Mouse (Mus musculus) heart, embryonic 10.5 days (tissue): ENCODE measurements around the gene Gatad2a. TPM values are rescaled to one million over a fixed set of nuclear protein-coding genes. Genes with fewer than 3 reads are reported as not detected.

Source experiments
- DNase-seq: peaks from one replicate; pipeline ENCODE4 v3.0.0-alpha.2; 2017; ENCODE audit warnings: low spot score
- H3K27ac ChIP-seq: fragments of 300-500 bp; sonication (generic); 2 replicates; pipeline ENCODE4 v1.5.1; 2016; ENCODE audit warnings: mild to moderate bottlenecking
- H3K27me3 ChIP-seq: fragments of 300-500 bp; sonication (generic); 2 replicates; pipeline ENCODE4 v1.6.1; 2016; ENCODE audit warnings: mild to moderate bottlenecking; ENCODE audit not compliant: poor library complexity, insufficient read depth, severe bottlenecking
- H3K36me3 ChIP-seq: fragments of 300-500 bp; sonication (generic); 2 replicates; pipeline ENCODE4 v1.6.1; 2016; ENCODE audit warnings: mild to moderate bottlenecking, moderate library complexity
- H3K4me1 ChIP-seq: fragments of 300-500 bp; sonication (generic); 2 replicates; pipeline ENCODE4 v1.6.1; 2016; ENCODE audit warnings: mild to moderate bottlenecking
- H3K4me3 ChIP-seq: fragments of 300-500 bp; sonication (generic); 2 replicates; pipeline ENCODE4 v1.5.1; 2016; ENCODE audit warnings: mild to moderate bottlenecking, moderate library complexity
- H3K9me3 ChIP-seq: fragments of 300-500 bp; sonication (generic); 2 replicates; pipeline ENCODE4 v1.6.1; 2016; ENCODE audit warnings: mild to moderate bottlenecking, moderate library complexity
- WGBS: fragments of 180-500 bp; shearing (Covaris S2); methylation state at CpG from one replicate; pipeline ENCODE4 v1.1.7; 2016; 5-methylcytosine and 5-hydroxymethylcytosine counted together
- polyA plus RNA-seq: library from polyadenylated mRNA; unstranded; fragments of >200 nt; fragmentation: Nextera tagmentation; extraction: Ambion mirVana; gene quantifications from 2 replicates; pipeline ENCODE4 v1.2.1, GENCODE M21; 2016

Gene Gatad2a
- polyA plus RNA-seq, 1 experiment from 2014 or later: 47.5 TPM

DNA sequence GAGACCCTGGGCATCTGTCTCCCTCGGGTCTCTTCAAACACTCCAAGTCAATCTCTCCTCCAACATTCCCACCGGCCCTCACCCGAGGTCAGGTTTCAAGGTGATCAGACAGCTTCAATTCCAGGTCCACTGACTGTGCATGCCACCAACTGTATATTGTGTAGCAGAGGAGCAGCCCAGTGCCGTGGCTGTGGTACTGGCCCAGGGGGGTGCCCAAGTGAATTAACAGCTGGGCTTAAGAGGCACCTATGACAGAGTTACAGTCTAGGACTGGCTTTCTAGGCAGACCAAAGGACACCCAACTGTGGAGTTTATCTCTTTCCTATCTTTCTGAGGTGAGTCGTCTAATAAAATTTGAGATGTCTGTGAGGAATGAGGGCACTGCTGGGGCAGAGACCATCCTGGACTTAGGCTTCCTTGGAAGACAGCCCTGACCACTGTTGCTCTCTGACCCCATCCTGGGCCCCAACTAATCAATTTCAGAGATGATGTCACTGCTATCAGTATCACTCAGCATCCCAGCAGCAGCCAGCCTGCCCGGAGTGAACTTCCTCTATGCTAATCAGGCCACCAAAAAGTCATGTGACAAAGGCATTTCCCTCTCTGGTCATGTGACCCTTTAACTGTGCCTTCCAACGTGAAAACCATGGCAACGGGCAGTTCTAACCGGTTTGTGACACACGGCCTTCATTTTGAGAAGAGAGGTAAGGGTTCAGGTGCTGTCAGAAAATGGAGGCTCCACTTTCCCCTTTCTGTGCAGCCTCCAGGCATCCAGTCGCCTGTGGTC is 76.1 kb downstream of the Gatad2a start:
- H3K27ac ChIP-seq: peak overlapping the region; percentile 74
- no peak overlapping the region for H3K4me3 ChIP-seq
- no peaks in the 10 kb centered on the region for H3K27me3 ChIP-seq
- H3K9me3 ChIP-seq: no peaks in the 10 kb centered on the region
- 42% methylated on average over 11 of the region's 11 CpGs for WGBS
- H3K36me3 ChIP-seq: peaks cover 38% of the 10 kb centered on the region
- H3K4me1 ChIP-seq: peaks cover 75% of the 10 kb centered on the region
- peak; percentile 88 for DNase-seq

DNA sequence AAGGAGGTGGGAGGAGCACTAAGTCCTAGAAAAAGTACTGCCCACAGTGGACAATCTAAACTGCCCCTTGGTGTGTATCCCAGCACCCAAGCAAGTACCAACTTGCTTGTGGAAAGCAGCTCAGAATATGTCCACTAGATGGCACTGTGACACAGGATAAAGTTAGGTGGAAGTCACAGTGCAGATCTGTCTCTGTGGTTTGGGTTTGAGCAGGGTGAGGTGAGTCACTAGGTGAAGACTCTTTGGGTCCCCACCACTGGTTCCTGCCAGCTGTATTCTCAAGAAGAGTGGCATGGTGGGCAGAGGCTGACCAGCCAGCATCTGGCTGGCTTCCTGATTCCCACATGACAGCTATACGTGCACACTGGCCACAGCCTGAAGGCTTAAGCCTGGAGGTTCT is 77.2 kb downstream of the Gatad2a start:
- Histone ChIP-seq H3K9me3 (no peaks in the 10 kb centered on the region), H3K27me3 (no peaks in the 10 kb centered on the region), H3K4me3 (no peak overlapping the region), H3K27ac (0 out of 2 replicates have a peak overlapping the region, but pooled peaks have one; percentile 29), H3K4me1 (peaks cover 83% of the 10 kb centered on the region), H3K36me3 (peaks cover 48% of the 10 kb centered on the region)
- peak; percentile 92 for DNase-seq
- WGBS: 58% methylated on average over 1 of the region's 1 CpGs

DNA sequence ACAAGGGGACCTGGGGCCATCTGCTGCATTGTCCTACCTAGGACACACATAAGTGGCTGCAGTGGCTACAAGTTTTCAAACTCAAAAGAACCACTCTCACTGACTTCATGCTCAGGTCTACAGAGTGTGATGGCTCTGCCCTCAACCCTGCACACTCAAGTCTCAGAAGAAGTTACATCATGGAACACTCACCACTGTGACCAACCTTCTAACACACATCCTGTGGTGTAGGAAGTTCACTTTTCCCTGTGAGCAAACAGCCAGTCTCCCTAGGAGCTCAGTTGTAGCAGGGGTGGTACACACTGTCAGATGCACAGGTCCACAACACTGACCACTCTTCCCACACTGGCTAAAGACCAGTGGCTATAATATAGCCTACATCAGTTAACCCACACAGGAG is 77.7 kb downstream of the Gatad2a start:
- H3K27me3 ChIP-seq: no peaks in the 10 kb centered on the region

DNA sequence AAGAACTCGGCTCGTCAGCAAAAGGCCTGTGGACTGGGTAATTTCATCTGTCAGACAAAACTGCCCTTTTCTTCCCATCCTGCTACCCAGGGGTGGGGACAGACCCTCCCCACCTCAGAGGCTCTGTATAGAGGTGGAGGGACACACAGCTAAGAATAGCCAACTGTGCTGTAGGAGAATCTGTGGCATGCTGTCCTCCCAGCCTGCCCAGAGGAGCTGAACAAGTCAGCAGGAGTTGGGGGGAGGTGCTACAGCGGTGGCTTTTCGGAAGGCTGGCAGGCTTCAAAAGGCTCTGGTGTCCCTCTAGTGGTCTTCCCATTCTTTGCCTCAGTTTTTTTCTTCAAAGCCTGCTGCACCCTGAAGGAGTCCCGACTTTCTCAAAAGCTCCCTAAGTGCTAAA is 80.4 kb downstream of the Gatad2a start:
- DNase-seq: peak; percentile 91
- peaks cover 75% of the 10 kb centered on the region for H3K36me3 ChIP-seq
- no peak overlapping the region for H3K4me3 ChIP-seq
- no peaks in the 10 kb centered on the region for H3K27me3 ChIP-seq
- peak overlapping the region; percentile 75 for H3K27ac ChIP-seq
- no peaks in the 10 kb centered on the region for H3K9me3 ChIP-seq
- WGBS: 26% methylated on average over 5 of the region's 5 CpGs
- peaks cover 54% of the 10 kb centered on the region for H3K4me1 ChIP-seq

More for the DNA sequence above, 77.7 kb downstream of the Gatad2a start:
- Histone ChIP-seq H3K4me3 (no peak overlapping the region), H3K36me3 (peaks cover 48% of the 10 kb centered on the region), H3K4me1 (peaks cover 78% of the 10 kb centered on the region), H3K9me3 (no peaks in the 10 kb centered on the region), H3K27ac (no peak overlapping the region)
- no peak for DNase-seq

DNA sequence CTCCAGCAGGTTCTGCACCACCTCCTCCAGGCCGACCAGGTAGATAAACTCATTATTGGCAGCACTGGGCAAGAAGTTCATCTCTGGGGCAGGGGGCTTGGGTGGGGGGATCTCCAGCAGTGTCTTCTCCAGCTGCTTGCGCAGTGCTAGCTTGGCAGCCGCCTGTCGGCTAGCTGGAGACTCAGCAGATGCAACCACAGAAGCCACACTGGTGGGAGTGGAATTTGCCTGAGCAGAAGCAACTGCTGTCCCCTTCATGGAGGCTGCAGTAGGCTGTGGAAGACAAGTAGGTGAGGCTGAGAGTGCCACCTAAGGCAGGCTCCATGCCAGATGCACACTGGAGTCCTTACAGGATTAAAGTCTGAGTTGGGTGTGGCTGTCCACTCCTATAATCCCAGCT is 81.7 kb downstream of the Gatad2a start:
- H3K27ac ChIP-seq: peak overlapping the region; percentile 75
- 78% methylated on average over 4 of the region's 4 CpGs for WGBS
- no peaks in the 10 kb centered on the region for H3K27me3 ChIP-seq
- no peak for DNase-seq
- peaks cover 85% of the 10 kb centered on the region for H3K36me3 ChIP-seq
- no peak overlapping the region for H3K4me3 ChIP-seq
- peaks cover 41% of the 10 kb centered on the region for H3K4me1 ChIP-seq
- H3K9me3 ChIP-seq: no peaks in the 10 kb centered on the region

DNA sequence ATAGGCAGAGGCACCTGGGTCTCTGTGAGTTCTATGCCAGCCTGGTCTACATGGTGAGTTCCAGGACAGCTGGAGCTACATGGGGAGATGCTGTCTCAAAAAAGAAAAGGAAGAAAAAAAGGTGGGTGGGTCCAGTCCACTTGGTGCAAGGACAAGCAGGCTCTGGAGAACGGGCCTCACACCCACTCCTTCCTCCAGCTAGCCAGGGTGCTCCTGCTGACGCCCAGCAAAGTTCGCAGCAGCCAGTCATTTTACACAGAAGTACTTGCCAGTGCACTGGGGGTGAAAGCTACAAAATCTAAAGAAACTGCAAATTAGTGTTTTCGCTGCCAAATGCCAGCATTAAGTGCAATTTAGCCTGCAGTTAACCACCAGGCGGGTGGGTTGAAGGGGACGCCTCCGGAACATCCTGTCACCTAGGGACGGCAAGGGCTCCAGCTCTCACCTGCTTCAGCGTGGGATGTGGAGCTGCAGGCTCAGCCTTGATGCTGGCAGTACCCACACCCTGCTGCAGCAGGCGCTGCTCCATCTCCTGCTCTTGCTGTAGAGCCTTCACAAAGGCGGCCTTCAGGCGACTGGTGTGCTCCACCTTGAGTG is 83.6 kb downstream of the Gatad2a start:
- Histone ChIP-seq H3K27ac (no peak overlapping the region), H3K4me1 (peaks cover 34% of the 10 kb centered on the region), H3K9me3 (no peaks in the 10 kb centered on the region), H3K4me3 (no peak overlapping the region), H3K36me3 (peaks cover 99% of the 10 kb centered on the region), H3K27me3 (no peaks in the 10 kb centered on the region)
- WGBS: 90% methylated on average over 12 of the region's 12 CpGs
- DNase-seq: no peak

DNA sequence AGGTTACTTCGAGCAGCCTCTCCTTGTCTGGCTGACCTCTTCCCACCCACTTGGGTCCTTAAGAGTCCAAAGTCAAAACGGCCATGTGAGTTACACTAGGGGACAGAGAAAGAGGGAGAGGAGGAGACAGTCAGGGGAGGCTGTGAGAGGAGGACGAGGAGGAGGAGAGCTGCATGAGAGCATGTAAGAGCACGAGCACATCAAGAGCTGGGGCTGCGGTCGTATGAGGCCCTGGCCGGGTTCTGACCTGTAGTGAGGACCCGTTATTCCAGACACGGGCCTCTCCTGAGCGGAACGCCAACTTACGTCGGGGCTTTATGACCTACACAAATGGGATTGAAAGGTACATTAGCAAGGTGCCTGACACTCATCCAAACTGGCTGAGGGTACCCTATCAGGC is 84.3 kb downstream of the Gatad2a start:
- DNase-seq: no peak
- Histone ChIP-seq H3K36me3 (peaks cover 97% of the 10 kb centered on the region), H3K27ac (no peak overlapping the region), H3K27me3 (no peaks in the 10 kb centered on the region), H3K9me3 (no peaks in the 10 kb centered on the region), H3K4me1 (peaks cover 28% of the 10 kb centered on the region), H3K4me3 (no peak overlapping the region)
- WGBS: 93% methylated on average over 13 of the region's 13 CpGs

DNA sequence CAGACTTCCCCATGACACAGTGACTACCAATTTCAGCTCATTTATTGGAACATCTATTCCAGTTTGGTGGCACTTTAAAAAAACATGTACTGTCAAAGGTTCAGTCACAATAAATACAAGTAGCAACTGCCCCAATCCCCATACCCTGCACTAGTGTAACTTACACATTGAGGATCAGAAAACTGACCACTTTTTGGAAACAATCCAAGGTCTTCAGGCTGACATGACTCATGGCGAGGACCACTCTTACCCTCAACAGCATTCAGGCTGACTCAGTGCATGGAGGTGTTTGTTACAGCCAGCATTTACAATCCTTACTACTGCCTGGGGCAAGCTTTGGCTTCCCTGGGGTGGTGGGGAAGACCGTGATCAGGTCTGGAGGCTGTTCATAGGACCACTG is 89.1 kb downstream of the Gatad2a start:
- Histone ChIP-seq H3K4me3 (no peak overlapping the region), H3K27ac (no peak overlapping the region), H3K9me3 (no peaks in the 10 kb centered on the region), H3K36me3 (peaks cover 49% of the 10 kb centered on the region), H3K4me1 (peaks cover 24% of the 10 kb centered on the region), H3K27me3 (no peaks in the 10 kb centered on the region)
- DNase-seq: no peak
- 85% methylated on average over 2 of the region's 2 CpGs for WGBS

DNA sequence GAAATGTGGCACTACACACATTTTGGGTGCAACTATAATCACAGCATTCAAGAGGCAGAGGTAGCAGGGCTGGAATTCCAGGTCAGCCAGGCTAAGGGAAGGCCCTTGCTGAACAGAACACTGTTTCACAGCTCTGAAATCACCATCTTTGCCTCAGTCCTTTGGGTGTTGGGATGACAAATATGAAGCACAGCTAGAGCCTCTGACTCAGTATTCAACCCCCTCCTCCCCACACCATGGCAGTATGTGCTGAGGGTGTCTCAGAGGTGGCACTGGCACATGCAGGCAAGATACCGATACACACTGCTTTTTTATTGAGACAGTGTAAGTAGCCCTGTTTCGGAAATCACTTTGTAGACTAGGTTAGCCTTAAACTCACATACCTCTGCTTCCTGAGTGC is 89.9 kb downstream of the Gatad2a start:
- Histone ChIP-seq H3K27me3 (no peaks in the 10 kb centered on the region), H3K4me1 (peaks cover 30% of the 10 kb centered on the region), H3K36me3 (peaks cover 41% of the 10 kb centered on the region), H3K9me3 (no peaks in the 10 kb centered on the region), H3K27ac (no peak overlapping the region), H3K4me3 (no peak overlapping the region)
- WGBS: 95% methylated on average over 2 of the region's 2 CpGs
- DNase-seq: no peak

DNA sequence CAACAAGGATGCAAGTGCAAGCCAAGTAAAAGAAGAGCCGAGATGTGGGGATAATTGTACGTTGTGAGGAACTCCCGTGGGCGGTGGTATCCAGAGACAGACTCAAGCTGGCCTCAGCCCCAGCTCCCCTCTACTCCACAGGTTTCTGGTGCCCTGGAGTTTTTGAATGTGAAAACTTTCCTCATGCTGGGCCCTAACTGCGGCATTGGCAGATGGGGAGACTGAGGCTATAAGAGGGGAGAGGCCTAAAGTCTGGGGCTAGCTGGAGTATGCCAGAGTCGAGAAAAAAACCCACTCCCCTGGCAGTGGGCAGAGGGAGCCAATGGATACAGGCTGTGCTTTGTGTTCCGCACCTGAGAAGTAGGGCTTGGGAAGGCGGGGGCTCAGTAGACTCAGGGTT is 92.1 kb downstream of the Gatad2a start:
- Histone ChIP-seq H3K4me1 (peaks cover 43% of the 10 kb centered on the region), H3K4me3 (peak overlapping the region; percentile 78; the same call in 1 of the 2 replicates), H3K9me3 (no peaks in the 10 kb centered on the region), H3K36me3 (peaks cover 24% of the 10 kb centered on the region), H3K27me3 (no peaks in the 10 kb centered on the region), H3K27ac (no peak overlapping the region)
- no peak for DNase-seq
- 75% methylated on average over 8 of the region's 8 CpGs for WGBS

DNA sequence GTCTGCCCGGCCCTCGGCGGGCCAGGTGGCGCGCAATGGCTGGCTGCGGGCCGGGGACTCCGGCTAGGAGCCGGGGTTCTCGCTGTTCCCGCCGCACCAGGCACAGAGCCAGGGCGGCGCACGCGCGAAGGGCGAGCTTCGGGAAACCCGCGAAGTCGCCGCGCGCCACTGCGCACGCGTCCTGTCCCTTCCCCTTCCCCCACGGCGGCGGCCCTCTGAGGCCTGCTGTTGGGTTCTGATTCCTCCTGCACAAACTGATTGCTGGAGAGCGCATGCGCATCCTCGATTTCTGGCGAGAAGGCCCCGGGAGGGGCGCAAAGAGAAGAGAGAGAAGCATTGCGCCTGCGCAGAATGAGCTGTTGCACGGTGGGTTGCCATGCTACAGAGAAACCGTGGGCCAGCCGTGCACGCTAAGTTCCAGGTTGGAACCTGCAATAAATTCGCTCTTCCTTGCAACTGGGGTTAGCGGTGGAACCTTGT is 93.1 kb downstream of the Gatad2a start:
- peak; percentile 100 for DNase-seq
- no peaks in the 10 kb centered on the region for H3K27me3 ChIP-seq
- peaks cover 48% of the 10 kb centered on the region for H3K4me1 ChIP-seq
- H3K36me3 ChIP-seq: peaks cover 24% of the 10 kb centered on the region
- peak overlapping the region; percentile 97 for H3K27ac ChIP-seq
- H3K4me3 ChIP-seq: peak overlapping the region; percentile 78
- H3K9me3 ChIP-seq: no peaks in the 10 kb centered on the region
- under 1% methylated on average over 45 of the region's 45 CpGs for WGBS

DNA sequence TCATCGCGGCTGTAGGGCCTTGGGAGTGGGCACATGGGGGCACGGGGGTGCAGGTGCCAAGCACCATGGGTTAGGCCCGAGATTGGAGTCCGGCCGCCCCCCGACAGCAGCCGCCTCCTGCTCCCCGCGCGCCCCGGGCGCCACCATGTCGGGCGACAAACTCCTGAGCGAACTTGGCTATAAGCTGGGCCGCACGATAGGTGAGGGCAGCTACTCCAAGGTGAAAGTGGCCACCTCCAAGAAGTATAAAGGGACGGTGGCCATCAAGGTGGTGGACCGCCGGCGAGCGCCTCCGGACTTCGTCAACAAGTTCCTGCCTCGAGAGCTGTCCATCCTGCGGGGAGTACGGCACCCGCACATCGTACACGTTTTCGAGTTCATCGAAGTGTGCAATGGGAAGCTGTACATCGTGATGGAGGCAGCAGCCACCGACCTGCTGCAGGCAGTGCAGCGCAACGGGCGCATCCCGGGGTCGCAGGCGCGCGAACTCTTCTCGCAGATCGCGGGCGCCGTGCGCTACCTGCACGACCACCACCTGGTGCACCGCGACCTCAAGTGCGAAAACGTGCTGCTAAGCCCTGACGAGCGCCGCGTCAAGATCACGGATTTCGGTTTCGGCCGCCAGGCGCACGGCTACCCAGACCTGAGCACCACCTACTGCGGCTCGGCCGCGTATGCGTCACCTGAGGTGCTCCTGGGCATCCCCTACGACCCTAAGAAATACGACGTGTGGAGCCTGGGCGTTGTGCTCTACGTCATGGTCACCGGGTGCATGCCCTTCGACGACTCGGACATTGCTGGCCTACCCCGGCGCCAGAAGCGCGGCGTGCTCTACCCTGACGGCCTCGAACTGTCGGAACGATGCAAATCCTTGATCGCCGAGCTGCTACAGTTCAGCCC is 93.8 kb downstream of the Gatad2a start, which contains the start of the genes Tssk6, Ndufa13 and Yjefn3:
Gene Tssk6, plus strand, starts transcription at position 22 of the 900 bp plus-strand sequence.
Gene Ndufa13, minus strand, starts transcription at position 396 of the 900 bp plus-strand sequence.
Gene Yjefn3, minus strand, starts transcription at position 550 of the 900 bp plus-strand sequence.
- Histone ChIP-seq H3K9me3 (no peaks in the 10 kb centered on the region), H3K27ac (peak within 1 kb of the TSS; percentile 97), H3K4me3 (peak within 1 kb of the TSS; percentile 78), H3K36me3 (peaks cover 23% of the 10 kb centered on the region), H3K27me3 (no peaks in the 10 kb centered on the region), H3K4me1 (peaks cover 55% of the 10 kb centered on the region)
- WGBS: 7% methylated on average over 89 of the region's 89 CpGs
- DNase-seq: no peak
